Mouse (Mus musculus) intestine, embryonic 14.5 days (tissue): ENCODE results near the gene Cox10. TPM values are rescaled to one million over a fixed set of nuclear protein-coding genes. Genes with fewer than 3 reads are reported as not detected.

Experiments
- ATAC-seq: fragments of 200-750 bp; cut with Nextera tagmentation; replicated peaks from 2 replicates; pipeline ENCODE4 v1.8.0; 2017; ENCODE audit warnings: low read depth, moderate number of reproducible peaks, moderate TSS enrichment, moderate library complexity; ENCODE audit not compliant: low FRiP score, low TSS enrichment
- DNase-seq: peaks from one replicate; pipeline ENCODE4 v3.0.0-alpha.2; 2018; ENCODE audit warnings: low spot score
- H3K27ac ChIP-seq: fragments of 300-500 bp; sonication (generic); 2 replicates; pipeline ENCODE4 v1.5.1; 2014; ENCODE audit warnings: low read depth, mild to moderate bottlenecking, control low read depth
- H3K27me3 ChIP-seq: fragments of 300-500 bp; sonication (generic); replicated peaks from 2 replicates; pipeline ENCODE4 v1.6.1; 2014; ENCODE audit warnings: low read length, control low read depth; ENCODE audit not compliant: control insufficient read depth, insufficient read depth
- H3K36me3 ChIP-seq: fragments of 300-500 bp; sonication (generic); 2 replicates; pipeline ENCODE4 v1.6.1; 2014; ENCODE audit warnings: low read length, control low read depth; ENCODE audit not compliant: control insufficient read depth, insufficient read depth
- H3K4me1 ChIP-seq: fragments of 300-500 bp; sonication (generic); replicated peaks from 2 replicates; pipeline ENCODE4 v1.6.1; 2014; ENCODE audit warnings: low read length, control low read depth, mixed read lengths; ENCODE audit not compliant: control insufficient read depth, insufficient read depth
- H3K4me2 ChIP-seq: fragments of 300-500 bp; sonication (generic); 2 replicates; pipeline ENCODE4 v1.6.1; 2014; ENCODE audit warnings: low read length
- H3K4me3 ChIP-seq: fragments of 300-500 bp; sonication (generic); 2 replicates; pipeline ENCODE4 v1.5.1; 2014; ENCODE audit warnings: low read depth, low read length, control low read depth, mixed read lengths
- H3K9ac ChIP-seq: fragments of 300-500 bp; sonication (generic); 2 replicates; pipeline ENCODE4 v1.6.1; 2014; ENCODE audit warnings: mild to moderate bottlenecking, low read length
- H3K9me3 ChIP-seq: fragments of 300-500 bp; sonication (generic); 2 replicates; pipeline ENCODE4 v1.6.1; 2016; ENCODE audit warnings: low read length, control low read depth; ENCODE audit not compliant: control insufficient read depth
- WGBS: fragments of 180-500 bp; shearing (Covaris S2); extraction: QIAGEN DNeasy Blood & Tissue Kit; methylation state at CpG from one replicate; pipeline ENCODE4 v1.1.7; 2014; 5-methylcytosine and 5-hydroxymethylcytosine counted together
- polyA plus RNA-seq: library from polyadenylated mRNA; unstranded; fragments of >200 nt; fragmentation: Nextera tagmentation; extraction: Ambion mirVana; gene quantifications from 2 replicates; pipeline ENCODE4 v1.2.1, GENCODE M21; 2014

Cox10 gene
- polyA plus RNA-seq, 1 experiment from 2014 or later = 33.0 TPM

- Histone ChIP-seq H3K4me3 (no peak overlapping the region), H3K4me1 (0 out of 2 replicates have a peak, but pooled peaks cover 3% of the 10 kb centered on the region), H3K9ac (no peak overlapping the region), H3K36me3 (peaks cover 17% of the 10 kb centered on the region; the same call in 1 of the 2 replicates), H3K4me2 (no peak overlapping the region), H3K9me3 (no peaks in the 10 kb centered on the region), H3K27ac (no peak overlapping the region), H3K27me3 (no peaks in the 10 kb centered on the region)
- ATAC-seq = no peak
- 29% methylated on average over 1 of the region's 1 CpGs for WGBS
- DNase-seq = no peak
These were observed 39.7 kb downstream of the Cox10 start for GRCm38 (mm10) chr11:64039600-64039999.

DNA sequence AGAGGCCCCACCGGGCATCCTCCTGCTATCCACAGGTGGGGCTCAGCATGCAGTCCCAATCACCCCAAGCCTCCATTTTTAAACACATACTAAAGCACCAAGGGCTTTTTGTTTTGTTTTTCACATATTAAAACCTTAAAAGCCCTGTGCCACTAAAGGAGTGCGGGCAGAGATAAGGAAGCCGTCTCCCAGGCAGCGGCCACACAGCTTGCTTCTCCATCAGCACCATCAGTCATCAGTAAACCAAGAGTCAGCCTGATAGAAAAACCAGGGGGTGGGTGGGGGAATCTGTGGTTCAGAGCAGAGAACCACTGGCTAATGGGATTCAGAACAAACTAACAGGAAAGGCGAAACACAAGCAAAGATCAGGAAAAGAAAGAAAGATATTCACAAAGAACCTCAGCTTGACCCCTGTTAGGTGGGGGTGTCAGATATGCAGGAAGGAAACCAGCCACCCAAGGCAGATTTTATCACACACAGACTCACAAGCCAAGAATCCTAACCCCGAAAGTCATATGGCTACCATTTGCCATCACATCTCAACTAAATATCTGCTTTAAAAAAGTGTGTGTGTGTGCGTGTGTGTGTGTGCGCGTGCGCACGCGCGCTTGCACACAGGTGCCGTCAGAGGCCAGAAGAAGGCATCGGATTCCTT lies 41.7 kb downstream of the Cox10 start:
- Histone ChIP-seq H3K9me3 (no peaks in the 10 kb centered on the region), H3K4me1 (0 out of 2 replicates have a peak, but pooled peaks cover 3% of the 10 kb centered on the region), H3K4me2 (no peak overlapping the region), H3K36me3 (0 out of 2 replicates have a peak, but pooled peaks cover 3% of the 10 kb centered on the region), H3K27me3 (no peaks in the 10 kb centered on the region), H3K27ac (no peak overlapping the region), H3K9ac (no peak overlapping the region), H3K4me3 (no peak overlapping the region)
- 51% methylated on average over 15 of the region's 15 CpGs for WGBS
- DNase-seq (no peak), ATAC-seq (no peak)

GRCm38 (mm10) chr11:64036306-64036705 lies 43.0 kb downstream of the Cox10 start:
- Histone ChIP-seq H3K9ac (no peak overlapping the region), H3K4me2 (no peak overlapping the region), H3K27ac (no peak overlapping the region), H3K4me1 (0 out of 2 replicates have a peak, but pooled peaks cover 3% of the 10 kb centered on the region), H3K27me3 (no peaks in the 10 kb centered on the region), H3K36me3 (0 out of 2 replicates have a peak, but pooled peaks cover under 1% of the 10 kb centered on the region), H3K9me3 (no peaks in the 10 kb centered on the region), H3K4me3 (no peak overlapping the region)
- 76% methylated on average over 7 of the region's 7 CpGs for WGBS
- ATAC-seq = no peak
- no peak for DNase-seq

- ATAC-seq = no peak
- no peak for DNase-seq
- 89% methylated on average over 4 of the region's 4 CpGs for WGBS
These were observed 43.6 kb downstream of the Cox10 start for GRCm38 (mm10) chr11:64035709-64036108.

GRCm38 (mm10) chr11:64034686-64035085 lies 44.6 kb downstream of the Cox10 start:
- no peak overlapping the region for H3K9ac ChIP-seq
- 70% methylated on average over 5 of the region's 5 CpGs for WGBS
- H3K4me2 ChIP-seq = no peak overlapping the region
- no peak overlapping the region for H3K4me3 ChIP-seq
- H3K36me3 ChIP-seq = no peaks in the 10 kb centered on the region
- no peaks in the 10 kb centered on the region for H3K9me3 ChIP-seq
- no peaks in the 10 kb centered on the region for H3K27me3 ChIP-seq
- 0 out of 2 replicates have a peak, but pooled peaks cover 3% of the 10 kb centered on the region for H3K4me1 ChIP-seq
- no peak for DNase-seq
- ATAC-seq = no peak
- no peak overlapping the region for H3K27ac ChIP-seq

More at GRCm38 (mm10) chr11:64035709-64036108, 43.6 kb downstream of the Cox10 start:
- Histone ChIP-seq H3K4me2 (no peak overlapping the region), H3K9ac (no peak overlapping the region), H3K9me3 (no peaks in the 10 kb centered on the region), H3K4me1 (0 out of 2 replicates have a peak, but pooled peaks cover 3% of the 10 kb centered on the region), H3K27ac (no peak overlapping the region), H3K4me3 (no peak overlapping the region), H3K36me3 (no peaks in the 10 kb centered on the region), H3K27me3 (no peaks in the 10 kb centered on the region)

DNA sequence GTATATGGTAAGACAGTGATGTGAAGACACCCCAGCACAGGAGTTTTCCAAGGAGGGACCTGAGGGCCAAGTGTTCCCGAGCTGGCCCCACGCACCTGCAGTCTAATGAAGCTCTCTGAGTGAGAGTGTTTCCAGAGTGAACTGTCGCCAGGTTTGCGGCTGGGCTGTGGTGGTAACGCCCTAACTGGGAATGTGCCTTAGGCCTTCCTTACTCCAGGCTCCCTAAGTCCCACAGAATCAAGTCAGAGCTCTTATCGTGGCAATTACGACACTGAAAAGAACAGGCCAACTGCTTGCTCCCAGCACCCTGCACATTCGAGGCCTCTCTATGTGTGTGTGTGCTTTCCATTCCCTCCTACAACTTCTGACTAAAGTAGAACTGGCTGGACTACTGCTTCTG lies 51.8 kb downstream of the Cox10 start:
- Histone ChIP-seq H3K4me2 (no peak overlapping the region), H3K4me1 (0 out of 2 replicates have a peak, but pooled peaks cover 5% of the 10 kb centered on the region), H3K27ac (no peak overlapping the region), H3K9ac (no peak overlapping the region), H3K36me3 (no peaks in the 10 kb centered on the region), H3K9me3 (no peaks in the 10 kb centered on the region), H3K4me3 (no peak overlapping the region), H3K27me3 (no peaks in the 10 kb centered on the region)
- WGBS = 75% methylated on average over 8 of the region's 8 CpGs
- peak; percentile 41 for DNase-seq
- ATAC-seq = no peak

DNA sequence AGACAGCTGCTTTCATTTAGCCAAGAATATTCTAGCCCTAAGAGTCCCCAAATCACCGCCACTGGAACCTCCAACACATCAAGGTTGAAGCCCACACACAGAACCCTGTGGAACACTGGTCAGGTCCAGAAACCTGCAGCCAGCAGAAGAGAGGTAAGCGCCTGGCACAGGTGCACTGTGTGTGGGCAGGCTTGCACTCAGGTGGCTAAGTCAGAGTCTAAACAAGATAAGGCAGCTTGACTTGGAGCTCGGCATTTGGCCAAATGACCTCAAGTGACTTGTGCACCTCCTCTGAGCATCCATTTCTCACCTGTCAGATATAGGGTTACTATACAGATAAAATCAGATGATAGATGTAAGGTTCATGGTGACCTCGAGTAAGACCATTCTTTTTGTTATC lies 53.4 kb downstream of the Cox10 start:
- Histone ChIP-seq H3K4me1 (0 out of 2 replicates have a peak, but pooled peaks cover 5% of the 10 kb centered on the region), H3K27ac (no peak overlapping the region), H3K27me3 (no peaks in the 10 kb centered on the region), H3K4me3 (no peak overlapping the region), H3K9me3 (no peaks in the 10 kb centered on the region), H3K4me2 (no peak overlapping the region), H3K36me3 (no peaks in the 10 kb centered on the region), H3K9ac (no peak overlapping the region)
- ATAC-seq (no peak), DNase-seq (peak; percentile 34)
- WGBS = 68% methylated on average over 4 of the region's 4 CpGs

- Histone ChIP-seq H3K27me3 (no peaks in the 10 kb centered on the region), H3K27ac (no peak overlapping the region), H3K4me3 (no peak overlapping the region), H3K4me2 (no peak overlapping the region), H3K9ac (no peak overlapping the region), H3K4me1 (0 out of 2 replicates have a peak, but pooled peaks cover 5% of the 10 kb centered on the region), H3K36me3 (no peaks in the 10 kb centered on the region), H3K9me3 (no peaks in the 10 kb centered on the region)
- WGBS = 75% methylated on average over 7 of the region's 7 CpGs
- DNase-seq (peak; percentile 48), ATAC-seq (no peak)
These were observed 54.7 kb downstream of the Cox10 start for GRCm38 (mm10) chr11:64024575-64024974.
